Mouse (Mus musculus) colon, adult 2 months (tissue): ENCODE data around the gene Gmds. TPM values are rescaled to one million over a fixed set of nuclear protein-coding genes. Genes with fewer than 3 reads are reported as not detected.

ENCODE experiments used
- polyA plus RNA-seq: library from polyadenylated mRNA; depleted of rRNA; stranded (reverse); fragments of >200 nt; gene quantifications from 2 replicates; pipeline ENCODE4 v1.2.3, GENCODE M21; 2012; rRNA removed

Gmds gene
- 631 and 700 TPM in 2 replicates for polyA plus RNA-seq

DNA sequence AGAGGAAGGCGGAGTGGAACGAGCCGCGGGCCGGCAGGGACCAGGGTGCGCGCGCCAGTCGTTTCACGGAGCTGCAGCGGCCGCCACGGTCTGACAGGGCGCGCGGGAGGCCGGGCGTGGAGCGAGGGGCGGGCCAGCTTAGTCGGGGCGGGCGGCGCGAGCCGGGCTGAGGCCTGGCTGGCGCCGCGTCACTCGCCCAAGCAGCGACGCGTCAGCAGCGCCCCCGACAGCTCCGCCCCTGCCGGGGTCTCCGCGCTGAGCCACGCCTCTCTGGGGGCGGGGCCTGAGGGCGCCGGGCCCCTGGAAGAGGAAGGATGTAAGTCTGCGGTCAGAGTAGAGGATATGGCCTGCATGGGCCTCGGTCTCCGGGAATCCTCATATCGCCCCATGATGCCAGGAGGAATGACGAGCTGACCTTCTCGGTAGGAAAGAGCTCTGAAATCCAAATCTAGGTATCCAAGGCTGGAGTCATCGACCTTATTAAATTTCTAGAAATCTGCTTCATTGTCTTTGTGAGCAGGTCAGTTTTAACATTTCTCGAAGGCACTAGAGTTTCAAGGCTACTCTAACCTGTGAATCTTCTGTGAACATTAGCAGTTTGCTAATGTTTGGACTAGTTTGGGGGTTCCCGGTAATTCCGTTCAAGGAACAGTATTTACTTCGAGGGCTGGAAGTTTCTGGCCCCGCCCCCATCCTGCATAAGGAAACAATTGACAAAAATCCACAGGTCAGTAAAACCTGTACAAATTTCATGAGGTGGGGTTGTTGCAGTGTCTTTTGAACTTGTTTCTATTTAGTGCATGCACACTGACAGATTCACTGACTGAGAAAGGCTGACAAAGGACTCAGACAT, at the start of gene Gmds:
TSS of gene Gmds (minus strand) at position 228 of the 853 bp plus-strand sequence.

DNA sequence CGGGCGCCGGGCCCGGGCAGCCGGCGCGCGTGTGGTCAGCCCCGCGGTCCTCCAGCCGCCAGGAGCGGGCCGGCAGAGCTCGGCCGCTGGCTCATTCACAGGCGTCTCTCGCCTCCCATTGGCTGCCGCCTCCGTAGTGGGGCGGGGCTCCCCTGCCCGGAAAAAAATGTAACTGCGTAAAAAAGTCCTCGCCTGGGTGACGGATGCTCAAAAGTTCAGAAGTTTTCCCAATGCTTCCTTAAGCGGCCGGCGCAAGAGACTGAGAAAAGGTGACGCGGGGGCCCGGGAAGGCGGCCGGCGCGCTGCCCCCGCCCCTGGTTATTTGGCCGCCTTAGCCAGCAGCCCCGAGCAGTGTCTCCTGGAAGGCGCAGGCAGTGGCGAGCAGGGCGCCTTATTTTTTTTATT, 532.1 kb downstream of the Gmds start, which contains the start of gene Foxc1:
TSS of gene Foxc1 (plus strand) at position 206 of the 405 bp plus-strand sequence.

